Mouse (Mus musculus): ENCODE measurements around the gene Pfdn6.

DNA sequence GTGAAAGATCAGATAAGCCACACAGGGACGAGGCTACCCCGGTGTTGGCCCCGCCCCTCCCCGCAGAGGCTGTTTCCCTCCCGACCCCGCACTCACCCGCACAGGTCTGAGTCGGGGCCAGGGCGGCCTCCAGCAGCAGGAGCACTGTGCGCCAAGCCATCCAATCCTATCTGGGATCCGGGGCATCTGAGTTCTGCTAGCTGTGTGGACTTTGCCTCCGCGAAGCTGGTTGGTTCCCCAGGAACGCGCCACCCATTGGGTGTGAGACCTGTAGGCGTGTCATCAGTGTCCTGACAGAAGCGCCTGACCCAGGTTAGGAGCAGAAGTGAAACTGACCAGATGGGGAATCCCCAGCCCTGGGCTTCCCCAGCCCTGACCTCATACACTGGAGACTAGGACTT is 38.5 kb upstream of the Pfdn6 start:
- peak; percentile 90 for TF ChIP-seq POLR2A (IDR thresholded peaks at IDR 0.05; ENCODE audit: borderline replicate concordance, control insufficient read depth, low read depth, low read length)
- TF ChIP-seq CTCF (IDR thresholded peaks at IDR 0.05; ENCODE audit: control insufficient read depth, insufficient read depth, low read length), result no peak
